ENCODE assay signal across 5 mouse cellular contexts in the genomic region with DNA sequence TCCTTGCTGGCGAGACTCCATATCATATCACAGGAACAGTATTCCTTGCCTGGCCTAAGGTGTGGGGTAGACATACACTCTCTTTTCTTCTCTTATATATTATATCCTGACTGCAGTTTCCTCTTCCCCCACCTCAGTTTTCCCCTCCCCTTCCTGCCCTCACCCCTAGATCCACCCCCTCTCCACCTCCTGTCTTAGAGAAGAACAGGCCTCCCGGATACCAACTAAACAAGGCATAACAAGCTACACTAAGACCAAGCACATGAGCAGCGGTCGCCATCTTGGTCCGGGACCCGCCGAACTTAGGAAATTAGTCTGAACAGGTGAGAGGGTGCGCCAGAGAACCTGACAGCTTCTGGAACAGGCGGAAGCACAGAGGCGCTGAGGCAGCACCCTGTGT. TPM values are rescaled to one million over a fixed set of nuclear protein-coding genes. Genes with fewer than 3 reads are reported as not detected.
"Had no signal": no experiment of that assay in that cellular context is flagged by ENCODE, and none has a peak within 500 bp of the region (broad histone marks: within the 10 kb centered on the region; RNA-seq: fewer than 3 reads in every experiment).

No protein-coding gene starts in this region.

RNA-seq across cellular contexts. Expression of a gene that starts 33.7 kb away (rescaled TPM):
- total RNA-seq: neutrophil, adult 5-6 weeks had no signal
- polyA plus RNA-seq: neural tube, embryonic 14.5 days; neural tube, embryonic 15.5 days; spleen, adult 2 months; testis, adult 2 months had no signal
